Mouse (Mus musculus) heart, embryonic 16.5 days (tissue): ENCODE measurements at regions not wholly inside any gene's neighbourhood (a gene's known extent, or its start where the extent isn't known, plus 50 kb on each side); places are given as distances from the start of the nearest gene placed in this dataset.

Experiments used
- ATAC-seq: fragments of 200-750 bp; cut with Nextera tagmentation; replicated peaks from 2 replicates; pipeline ENCODE4 v1.8.0; 2017; ENCODE audit warnings: moderate number of reproducible peaks; ENCODE audit not compliant: insufficient read depth, low FRiP score; ENCODE audit errors: extremely low read depth
- H3K27ac ChIP-seq: fragments of 300-500 bp; sonication (generic); 2 replicates; pipeline ENCODE4 v1.5.1; 2014; ENCODE audit warnings: mild to moderate bottlenecking, low read length, control low read depth, moderate library complexity
- H3K27me3 ChIP-seq: fragments of 300-500 bp; sonication (generic); 2 replicates; pipeline ENCODE4 v1.6.1; 2014; ENCODE audit warnings: low read length, mixed read lengths; ENCODE audit not compliant: control insufficient read depth, insufficient read depth
- H3K36me3 ChIP-seq: fragments of 300-500 bp; sonication (generic); 2 replicates; pipeline ENCODE4 v1.6.1; 2014; ENCODE audit not compliant: control insufficient read depth, insufficient read depth
- H3K4me1 ChIP-seq: fragments of 300-500 bp; sonication (generic); 2 replicates; pipeline ENCODE4 v1.6.1; 2014; ENCODE audit warnings: low read length, mixed read lengths; ENCODE audit not compliant: control insufficient read depth, insufficient read depth
- H3K4me2 ChIP-seq: fragments of 300-500 bp; sonication (generic); 2 replicates; pipeline ENCODE4 v1.6.1; 2014; ENCODE audit warnings: low read depth, mild to moderate bottlenecking, control low read depth, low read length
- H3K4me3 ChIP-seq: fragments of 300-500 bp; sonication (generic); 2 replicates; pipeline ENCODE4 v1.5.1; 2014; ENCODE audit warnings: mild to moderate bottlenecking, control low read depth, low read length
- H3K9ac ChIP-seq: fragments of 300-500 bp; sonication (generic); 2 replicates; pipeline ENCODE4 v1.6.1; 2014; ENCODE audit warnings: low read length, control low read depth
- H3K9me3 ChIP-seq: fragments of 300-500 bp; sonication (generic); replicated peaks from 2 replicates; pipeline ENCODE4 v1.6.1; 2016; ENCODE audit warnings: low read length; ENCODE audit not compliant: control insufficient read depth
- WGBS: fragments of 180-500 bp; shearing (Covaris S2); extraction: QIAGEN DNeasy Blood & Tissue Kit; methylation state at CpG from one replicate; pipeline ENCODE4 v1.1.7; 2014; 5-methylcytosine and 5-hydroxymethylcytosine counted together

DNA sequence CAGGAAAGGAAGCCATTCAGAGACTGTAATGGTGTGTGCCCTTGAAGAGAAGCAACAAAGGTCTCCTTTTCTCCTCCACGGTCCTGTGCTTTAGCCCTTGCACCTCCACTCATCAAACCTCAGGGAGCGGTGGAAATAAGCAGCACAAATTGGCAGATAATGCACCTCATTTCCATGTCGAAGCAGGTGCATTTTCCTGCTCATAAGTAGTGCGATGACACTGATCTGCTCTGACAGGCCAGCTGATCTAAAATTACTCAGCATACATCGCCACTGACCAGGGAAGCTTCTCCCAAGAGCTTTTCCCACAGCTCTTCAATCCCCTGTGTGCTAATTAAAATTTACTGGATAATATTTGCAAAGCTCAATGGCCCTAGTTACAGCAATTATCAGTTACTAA lies 182.9 kb downstream of the Olfr1505 start:
- no peak overlapping the region for H3K27ac ChIP-seq
- no peaks in the 10 kb centered on the region for H3K9me3 ChIP-seq
- no peak overlapping the region for H3K9ac ChIP-seq
- no peak overlapping the region for H3K4me2 ChIP-seq
- H3K4me3 ChIP-seq, result no peak overlapping the region
- H3K4me1 ChIP-seq, result no peaks in the 10 kb centered on the region
- ATAC-seq, result no peak
- H3K27me3 ChIP-seq, result no peaks in the 10 kb centered on the region; the same call in 1 of the 2 replicates
- WGBS, result 67% methylated on average over 5 of the region's 5 CpGs
- H3K36me3 ChIP-seq, result no peaks in the 10 kb centered on the region

DNA sequence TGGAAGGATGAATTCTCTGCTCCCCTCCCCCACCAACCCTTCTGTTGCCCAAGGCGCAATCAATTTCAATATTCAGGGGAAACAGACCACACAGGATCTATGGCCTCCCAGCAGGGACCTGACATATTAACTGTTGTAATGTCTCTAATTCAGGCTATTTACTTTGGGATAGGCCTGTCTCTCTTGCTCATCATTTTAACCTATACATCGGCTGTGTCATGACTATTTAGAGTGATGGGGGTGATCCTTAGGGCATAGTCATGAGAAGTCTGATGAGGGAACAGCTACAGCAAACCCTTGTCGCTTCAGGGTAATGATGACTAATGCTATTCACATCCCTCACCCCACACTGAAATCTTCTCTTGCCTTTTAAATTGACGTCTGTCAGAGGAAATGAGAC lies 195.8 kb downstream of the Olfr1505 start:
- H3K4me3 ChIP-seq, result no peak overlapping the region
- no peak overlapping the region for H3K9ac ChIP-seq
- 61% methylated on average over 4 of the region's 4 CpGs for WGBS
- H3K27me3 ChIP-seq, result no peaks in the 10 kb centered on the region
- H3K36me3 ChIP-seq, result no peaks in the 10 kb centered on the region
- no peak overlapping the region for H3K27ac ChIP-seq
- no peaks in the 10 kb centered on the region for H3K9me3 ChIP-seq
- H3K4me2 ChIP-seq, result no peak overlapping the region
- no peak for ATAC-seq
- H3K4me1 ChIP-seq, result no peaks in the 10 kb centered on the region

DNA sequence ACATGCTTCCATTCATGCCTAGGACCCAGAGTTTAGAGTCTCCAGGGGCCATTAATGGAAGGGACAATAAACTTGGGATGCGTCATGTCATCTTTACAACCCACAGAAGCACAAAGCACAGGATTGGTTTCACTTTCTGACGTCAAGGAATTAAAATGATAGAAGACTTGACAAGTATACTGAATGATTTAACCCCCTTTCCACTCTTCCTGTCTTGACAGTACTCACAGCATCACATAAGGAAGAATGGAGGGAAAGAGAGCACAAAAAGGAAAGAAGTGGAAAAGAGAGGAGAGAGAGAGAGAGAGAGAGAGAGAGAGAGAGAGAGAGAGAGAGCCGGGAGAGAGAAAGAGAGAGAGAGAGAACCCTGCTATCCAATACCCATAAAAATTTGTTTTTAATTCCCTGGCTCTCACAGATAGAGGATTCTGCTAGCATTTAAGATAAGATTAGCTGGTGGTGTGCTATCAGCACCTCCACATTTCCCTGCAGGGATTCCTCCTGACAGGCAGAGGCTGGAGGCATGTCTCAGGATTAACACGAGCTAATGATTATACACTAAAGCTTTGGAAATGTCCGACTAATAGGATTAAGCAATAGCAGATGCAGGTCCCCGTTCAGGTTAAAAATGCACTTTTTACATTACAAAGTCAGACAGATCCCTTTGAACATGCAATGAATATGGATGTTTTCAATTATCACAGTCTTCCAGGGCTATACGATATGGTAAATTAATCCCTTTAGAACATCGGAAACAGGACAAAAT lies 210.2 kb downstream of the Olfr1505 start:
- no peaks in the 10 kb centered on the region for H3K36me3 ChIP-seq
- H3K4me2 ChIP-seq, result no peak overlapping the region
- ATAC-seq, result no peak
- H3K27me3 ChIP-seq, result peaks cover 13% of the 10 kb centered on the region; the same call in 1 of the 2 replicates
- no peak overlapping the region for H3K27ac ChIP-seq
- no peak overlapping the region for H3K4me3 ChIP-seq
- WGBS, result 16% methylated on average over 7 of the region's 8 CpGs
- H3K9ac ChIP-seq, result no peak overlapping the region
- no peaks in the 10 kb centered on the region for H3K9me3 ChIP-seq
- no peaks in the 10 kb centered on the region for H3K4me1 ChIP-seq

DNA sequence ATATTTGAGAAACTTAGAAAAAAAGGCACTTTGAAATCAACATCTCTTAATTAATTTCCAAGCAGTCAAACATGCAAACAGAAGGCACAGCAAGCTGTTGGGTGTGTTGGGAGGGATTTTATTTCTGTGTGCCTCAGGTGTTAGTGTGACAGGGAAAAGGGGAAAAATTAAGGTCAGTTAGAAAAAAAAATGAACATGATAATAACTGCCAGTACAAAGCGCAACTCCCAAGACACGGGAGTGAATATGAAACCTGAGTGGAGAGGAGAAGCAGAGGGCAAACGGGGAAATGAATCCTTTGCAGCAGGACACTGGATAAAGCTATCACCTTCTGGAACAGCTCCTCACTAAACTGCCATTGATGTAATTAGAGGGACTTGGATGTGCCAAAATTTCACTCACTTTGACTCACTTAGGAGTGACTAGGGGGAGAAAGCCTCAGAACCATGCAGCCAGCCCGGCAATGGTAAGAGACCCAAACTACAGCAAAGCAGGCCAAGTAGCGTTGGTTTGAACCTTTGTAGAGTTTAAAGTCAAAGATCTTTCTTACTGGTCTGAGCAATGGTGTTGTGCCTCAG lies 211.0 kb downstream of the Olfr1505 start:
- ATAC-seq, result no peak
- H3K36me3 ChIP-seq, result no peaks in the 10 kb centered on the region
- no peak overlapping the region for H3K4me2 ChIP-seq
- peaks cover 13% of the 10 kb centered on the region; the same call in 1 of the 2 replicates for H3K27me3 ChIP-seq
- H3K4me1 ChIP-seq, result no peaks in the 10 kb centered on the region
- H3K9ac ChIP-seq, result no peak overlapping the region
- no peaks in the 10 kb centered on the region for H3K9me3 ChIP-seq
- 37% methylated on average over 5 of the region's 5 CpGs for WGBS
- no peak overlapping the region for H3K4me3 ChIP-seq
- no peak overlapping the region for H3K27ac ChIP-seq

DNA sequence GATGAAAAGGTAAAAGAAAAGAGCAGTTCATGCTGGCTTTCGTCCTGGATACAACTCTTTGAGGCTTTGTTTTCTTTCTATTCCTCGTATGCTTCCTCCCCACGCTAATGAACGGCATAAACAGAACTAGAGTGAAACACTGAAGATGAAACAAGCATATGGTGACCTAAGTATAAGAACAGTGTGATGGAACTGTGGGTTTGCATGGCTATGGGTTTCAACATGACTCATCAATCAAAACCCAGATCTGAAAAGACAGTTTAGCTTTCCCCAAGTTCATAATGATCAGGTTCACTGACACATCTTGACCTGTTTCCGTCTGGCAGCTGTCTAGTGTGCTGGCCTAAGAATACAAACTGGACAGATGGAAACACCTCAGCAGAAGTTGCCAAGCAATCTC lies 211.7 kb downstream of the Olfr1505 start:
- no peak overlapping the region for H3K4me2 ChIP-seq
- no peak overlapping the region for H3K9ac ChIP-seq
- WGBS, result 71% methylated on average over 5 of the region's 5 CpGs
- no peaks in the 10 kb centered on the region for H3K4me1 ChIP-seq
- H3K9me3 ChIP-seq, result no peaks in the 10 kb centered on the region
- H3K36me3 ChIP-seq, result no peaks in the 10 kb centered on the region
- no peak overlapping the region for H3K4me3 ChIP-seq
- H3K27ac ChIP-seq, result no peak overlapping the region
- peaks cover 13% of the 10 kb centered on the region; the same call in 1 of the 2 replicates for H3K27me3 ChIP-seq
- no peak for ATAC-seq

DNA sequence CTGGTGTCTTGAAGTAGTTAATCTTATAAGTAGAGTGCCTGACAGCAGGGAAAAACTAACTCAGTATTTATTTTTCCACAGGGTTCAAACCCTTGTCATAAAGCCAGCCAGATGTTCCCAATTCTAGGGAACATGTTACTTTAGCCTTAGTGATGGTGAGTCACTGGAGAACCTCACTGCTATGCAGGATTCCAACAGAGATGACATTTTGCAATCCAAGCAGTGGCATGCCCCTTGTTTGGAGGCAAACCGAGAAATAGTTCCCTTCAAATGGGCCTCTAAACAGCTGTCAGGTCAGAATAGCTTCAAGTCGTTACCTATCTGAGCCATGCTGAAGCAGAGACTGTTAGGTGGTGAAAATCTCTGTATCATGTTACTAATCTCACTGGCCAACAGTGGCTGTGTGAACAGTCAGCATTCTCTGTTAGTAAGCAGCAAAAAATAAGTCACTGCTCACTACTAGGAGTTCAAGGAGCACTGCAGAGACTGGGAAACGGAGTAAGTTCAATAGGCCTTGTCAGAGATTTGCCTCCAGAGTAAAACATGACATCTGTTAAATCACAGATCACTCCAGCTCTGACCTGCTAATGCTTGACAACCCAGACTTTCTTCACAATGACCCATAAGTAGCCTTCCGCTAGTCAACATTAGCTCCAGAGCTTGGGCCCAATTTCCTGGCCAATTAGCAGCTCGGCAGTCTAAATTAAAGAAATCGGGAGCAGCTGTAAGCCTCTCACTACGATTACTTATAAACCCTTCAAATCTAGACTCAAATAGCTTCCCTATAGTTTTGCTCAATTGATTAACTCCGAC lies 215.3 kb downstream of the Olfr1505 start:
- Histone ChIP-seq H3K36me3 (no peaks in the 10 kb centered on the region), H3K4me3 (no peak overlapping the region), H3K27me3 (peaks cover 2% of the 10 kb centered on the region; the same call in 1 of the 2 replicates), H3K9me3 (no peaks in the 10 kb centered on the region), H3K27ac (no peak overlapping the region), H3K9ac (no peak overlapping the region), H3K4me1 (no peaks in the 10 kb centered on the region), H3K4me2 (no peak overlapping the region)
- 60% methylated on average over 8 of the region's 8 CpGs for WGBS
- ATAC-seq, result no peak

DNA sequence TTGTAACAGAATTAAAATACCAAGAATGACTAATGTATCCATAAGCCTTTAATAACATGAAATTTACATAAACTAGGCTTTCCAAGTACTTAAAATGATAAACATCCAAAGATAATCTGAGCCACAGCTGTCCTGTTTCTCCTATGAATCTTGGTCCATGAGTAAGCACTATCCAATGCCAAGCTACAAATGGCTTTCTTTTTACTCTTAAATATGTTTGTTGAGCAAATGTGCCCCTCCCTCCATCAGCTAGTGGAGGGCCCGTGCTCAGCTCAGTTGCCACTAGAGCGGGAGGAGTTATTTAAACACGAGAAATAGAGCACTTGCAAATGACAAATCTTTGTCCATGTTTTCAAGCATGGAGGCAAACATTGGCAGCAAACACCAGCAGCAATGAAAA lies 247.9 kb downstream of the Olfr1505 start:
- Histone ChIP-seq H3K9ac (no peak overlapping the region), H3K4me1 (0 out of 2 replicates have a peak, but pooled peaks cover 4% of the 10 kb centered on the region), H3K9me3 (no peaks in the 10 kb centered on the region), H3K36me3 (no peaks in the 10 kb centered on the region), H3K27me3 (peaks cover 51% of the 10 kb centered on the region), H3K4me3 (no peak overlapping the region), H3K4me2 (no peak overlapping the region), H3K27ac (no peak overlapping the region)
- 55% methylated on average over 3 of the region's 3 CpGs for WGBS
- ATAC-seq, result no peak

DNA sequence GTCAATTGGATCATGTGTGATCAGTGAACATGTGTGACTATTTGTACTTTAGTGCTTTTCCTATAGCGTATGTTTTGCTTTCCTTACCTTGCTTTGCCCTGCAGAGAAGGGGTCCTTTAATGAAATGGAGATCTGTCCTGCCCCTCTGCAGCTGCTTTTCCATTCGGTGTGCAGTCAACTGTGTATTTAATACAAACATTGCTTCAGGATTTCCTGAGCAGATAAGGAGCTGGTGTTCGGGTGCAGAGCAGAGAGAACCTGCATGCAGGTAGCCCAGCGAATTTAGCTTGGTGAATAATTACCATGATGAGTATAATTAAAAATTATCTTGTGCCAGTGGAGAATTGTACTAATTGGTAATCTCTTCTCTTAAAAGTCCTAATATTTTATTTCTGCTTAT lies 249.4 kb downstream of the Olfr1505 start:
- H3K27me3 ChIP-seq, result peaks cover 52% of the 10 kb centered on the region
- no peaks in the 10 kb centered on the region for H3K36me3 ChIP-seq
- 0 out of 2 replicates have a peak, but pooled peaks cover 4% of the 10 kb centered on the region for H3K4me1 ChIP-seq
- no peak overlapping the region for H3K4me2 ChIP-seq
- no peak for ATAC-seq
- H3K27ac ChIP-seq, result no peak overlapping the region
- H3K9ac ChIP-seq, result no peak overlapping the region
- WGBS, result 51% methylated on average over 4 of the region's 4 CpGs
- H3K4me3 ChIP-seq, result no peak overlapping the region
- no peaks in the 10 kb centered on the region for H3K9me3 ChIP-seq

DNA sequence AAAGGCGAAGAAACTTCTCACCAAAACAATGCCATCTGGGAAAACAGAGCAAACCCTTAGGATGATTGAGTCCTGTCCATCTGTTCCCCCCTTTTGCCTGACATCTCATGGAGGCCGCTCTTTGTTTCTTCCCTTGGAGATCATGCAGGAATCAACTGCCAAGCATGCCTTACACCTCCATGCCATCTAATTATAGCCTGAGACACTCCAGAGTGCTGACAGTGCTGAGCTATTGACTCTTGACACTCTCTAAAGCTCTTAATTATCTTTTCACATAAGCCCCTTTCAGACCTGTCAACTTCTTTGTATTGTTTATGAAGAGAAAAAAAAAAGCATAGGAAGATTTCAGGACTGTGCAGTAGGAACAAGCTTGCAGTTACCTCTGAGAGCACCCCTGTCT lies 252.4 kb downstream of the Olfr1505 start:
- Histone ChIP-seq H3K4me1 (0 out of 2 replicates have a peak, but pooled peaks cover 4% of the 10 kb centered on the region), H3K4me3 (no peak overlapping the region), H3K4me2 (no peak overlapping the region), H3K27me3 (peaks cover 39% of the 10 kb centered on the region), H3K36me3 (no peaks in the 10 kb centered on the region), H3K27ac (no peak overlapping the region), H3K9me3 (no peaks in the 10 kb centered on the region), H3K9ac (no peak overlapping the region)
- ATAC-seq, result peak; percentile 83
- 38% methylated on average over 2 of the region's 2 CpGs for whole genome bisulfite sequencing
